Mouse (Mus musculus): ENCODE measurements at regions not wholly inside any gene's neighbourhood (a gene's known extent, or its start where the extent isn't known, plus 50 kb on each side); places are given as distances from the start of the nearest gene placed in this dataset.
A peak's percentile ranks its signal among the peaks of the same experiment; 100 is the strongest.

- no peak for ATAC-seq
- H3K27me3 ChIP-seq (ENCODE audit: control insufficient read depth, insufficient read depth, low read depth, low read length), result no peaks in the 10 kb centered on the region
- no peak overlapping the region for H3K4me3 ChIP-seq (ENCODE audit: low read depth, low read length)
- H3K27ac ChIP-seq (ENCODE audit: low read length), result peak overlapping the region; percentile 69
- H3K9me3 ChIP-seq (replicated peaks; ENCODE audit: control insufficient read depth, low read length, poor library complexity, severe bottlenecking), result no peaks in the 10 kb centered on the region
- no peak overlapping the region for H3K9ac ChIP-seq (ENCODE audit: low read depth, low read length)
- H3K4me1 ChIP-seq (ENCODE audit: control insufficient read depth, insufficient read depth, low read length), result peaks cover 35% of the 10 kb centered on the region
- H3K4me2 ChIP-seq (ENCODE audit: low read length), result no peak overlapping the region
- H3K36me3 ChIP-seq (ENCODE audit: control insufficient read depth, insufficient read depth, low read length), result no peaks in the 10 kb centered on the region
- 4% methylated on average over 9 of the region's 9 CpGs for WGBS
These were observed 98.5 kb downstream of the Tmco5 start for GRCm38 (mm10) chr2:116976951-116977503.

DNA sequence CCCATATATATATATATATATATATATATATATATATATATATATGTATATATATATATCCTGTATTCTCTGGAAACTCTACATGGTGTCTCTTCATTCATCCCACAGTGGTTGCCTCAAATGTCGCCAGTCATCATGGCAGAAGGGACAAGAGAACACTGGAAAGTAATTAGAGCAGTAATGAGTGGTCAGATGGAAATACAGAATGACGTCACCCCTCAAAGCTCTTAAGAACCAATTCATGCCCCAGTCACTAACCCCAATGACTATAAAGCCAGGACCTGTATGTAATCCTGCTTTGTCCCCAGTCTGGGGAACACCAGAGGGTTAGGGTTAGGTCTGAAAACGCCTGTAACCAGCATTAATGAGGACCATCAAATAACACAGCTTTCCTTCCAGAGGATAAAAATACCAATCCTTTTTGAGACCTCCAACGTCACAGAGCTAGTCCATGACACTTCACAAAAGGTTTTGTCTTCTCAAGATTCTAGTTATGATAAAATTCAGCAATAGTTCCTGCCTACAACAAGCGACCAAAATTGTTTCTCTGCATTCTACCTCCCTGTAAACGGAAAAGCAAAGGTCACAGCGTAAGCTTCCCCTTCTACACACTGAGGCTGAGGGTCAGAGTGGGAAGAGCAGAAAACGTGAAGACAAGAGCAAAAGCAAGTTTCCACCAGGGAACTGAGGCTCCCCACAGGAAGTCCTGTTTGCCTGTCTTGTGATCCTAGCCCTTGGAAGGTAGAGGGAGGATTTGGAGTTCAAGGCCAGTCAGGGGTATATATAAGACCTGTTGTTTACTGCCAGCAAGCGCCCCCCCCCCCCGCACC lies 99.5 kb downstream of the Tmco5 start:
- no peak overlapping the region for H3K27ac ChIP-seq (ENCODE audit: low read length)
- no peaks in the 10 kb centered on the region for H3K36me3 ChIP-seq (ENCODE audit: control insufficient read depth, insufficient read depth, low read length)
- H3K9ac ChIP-seq (ENCODE audit: low read depth, low read length), result no peak overlapping the region
- 47% methylated on average over 10 of the region's 10 CpGs for WGBS
- H3K27me3 ChIP-seq (ENCODE audit: control insufficient read depth, insufficient read depth, low read depth, low read length), result no peaks in the 10 kb centered on the region
- peaks cover 26% of the 10 kb centered on the region for H3K4me1 ChIP-seq (ENCODE audit: control insufficient read depth, insufficient read depth, low read length)
- H3K4me2 ChIP-seq (ENCODE audit: low read length), result no peak overlapping the region
- no peak overlapping the region for H3K4me3 ChIP-seq (ENCODE audit: low read depth, low read length)
- ATAC-seq, result no peak
- no peaks in the 10 kb centered on the region for H3K9me3 ChIP-seq (replicated peaks; ENCODE audit: control insufficient read depth, low read length, poor library complexity, severe bottlenecking)

- 52% methylated on average over 4 of the region's 4 CpGs for WGBS
- Histone ChIP-seq H3K4me3 (ENCODE audit: low read depth, low read length) (no peak overlapping the region), H3K9me3 (replicated peaks; ENCODE audit: control insufficient read depth, low read length, poor library complexity, severe bottlenecking) (no peaks in the 10 kb centered on the region), H3K36me3 (ENCODE audit: control insufficient read depth, insufficient read depth, low read length) (no peaks in the 10 kb centered on the region), H3K27ac (ENCODE audit: low read length) (no peak overlapping the region), H3K9ac (ENCODE audit: low read depth, low read length) (no peak overlapping the region), H3K4me1 (ENCODE audit: control insufficient read depth, insufficient read depth, low read length) (peaks cover 25% of the 10 kb centered on the region), H3K27me3 (ENCODE audit: control insufficient read depth, insufficient read depth, low read depth, low read length) (no peaks in the 10 kb centered on the region), H3K4me2 (ENCODE audit: low read length) (no peak overlapping the region)
- no peak for ATAC-seq
These were observed 100.3 kb downstream of the Tmco5 start for GRCm38 (mm10) chr2:116978809-116979208.

DNA sequence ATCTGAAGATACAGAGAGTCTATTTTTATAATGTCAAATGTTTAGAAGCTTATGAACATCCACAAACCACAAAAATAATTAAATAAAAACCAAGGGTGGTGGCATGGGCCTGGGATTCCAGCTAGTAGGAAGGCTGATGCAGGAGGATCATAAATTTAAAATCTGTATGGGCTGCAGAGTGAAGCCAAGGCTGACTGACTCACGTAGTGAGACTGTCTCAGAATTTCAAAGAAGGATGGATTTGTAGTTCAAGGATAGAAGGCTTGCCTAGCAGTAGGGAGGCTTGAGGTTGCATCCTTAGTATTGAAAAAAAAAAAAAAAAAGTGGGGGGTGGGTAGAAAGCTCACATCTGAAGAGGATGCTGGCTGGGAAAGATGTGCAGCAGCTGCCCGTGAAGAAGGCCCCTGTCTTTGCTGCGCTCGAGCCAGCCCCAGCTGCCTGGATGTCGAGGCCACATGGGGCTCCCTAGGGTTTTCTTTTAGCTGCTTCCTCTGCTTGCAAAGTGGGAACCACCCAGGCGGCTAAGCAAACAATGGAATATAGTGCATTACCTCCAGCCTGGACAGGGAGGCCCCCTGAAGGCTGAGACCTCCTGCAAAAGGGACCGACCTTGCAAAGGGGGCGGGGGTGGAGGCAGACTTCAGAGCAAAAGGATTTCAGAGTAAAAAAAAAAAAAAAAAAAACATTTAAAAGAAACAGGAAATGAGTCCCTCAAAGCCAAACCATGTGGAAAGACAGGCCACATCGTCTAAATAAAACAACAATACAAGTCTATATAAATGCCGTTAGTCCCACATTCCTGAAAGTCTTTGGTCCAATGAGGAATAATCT lies 101.3 kb downstream of the Tmco5 start:
- Histone ChIP-seq H3K9ac (ENCODE audit: low read depth, low read length) (0 out of 2 replicates have a peak overlapping the region, but pooled peaks have one; percentile 32), H3K4me2 (ENCODE audit: low read length) (no peak overlapping the region), H3K4me3 (ENCODE audit: low read depth, low read length) (no peak overlapping the region), H3K9me3 (replicated peaks; ENCODE audit: control insufficient read depth, low read length, poor library complexity, severe bottlenecking) (no peaks in the 10 kb centered on the region), H3K27me3 (ENCODE audit: control insufficient read depth, insufficient read depth, low read depth, low read length) (no peaks in the 10 kb centered on the region), H3K4me1 (ENCODE audit: control insufficient read depth, insufficient read depth, low read length) (peaks cover 20% of the 10 kb centered on the region), H3K36me3 (ENCODE audit: control insufficient read depth, insufficient read depth, low read length) (no peaks in the 10 kb centered on the region), H3K27ac (ENCODE audit: low read length) (0 out of 2 replicates have a peak overlapping the region, but pooled peaks have one; percentile 29)
- ATAC-seq, result no peak
- WGBS, result 5% methylated on average over 10 of the region's 10 CpGs

- ATAC-seq, result no peak
- H3K36me3 ChIP-seq (ENCODE audit: control insufficient read depth, insufficient read depth, low read length), result no peaks in the 10 kb centered on the region
- H3K9ac ChIP-seq (ENCODE audit: low read depth, low read length), result no peak overlapping the region
- H3K4me2 ChIP-seq (ENCODE audit: low read length), result no peak overlapping the region
- H3K27ac ChIP-seq (ENCODE audit: low read length), result no peak overlapping the region
- no peaks in the 10 kb centered on the region for H3K27me3 ChIP-seq (ENCODE audit: control insufficient read depth, insufficient read depth, low read depth, low read length)
- peaks cover 15% of the 10 kb centered on the region for H3K4me1 ChIP-seq (ENCODE audit: control insufficient read depth, insufficient read depth, low read length)
- H3K9me3 ChIP-seq (replicated peaks; ENCODE audit: control insufficient read depth, low read length, poor library complexity, severe bottlenecking), result no peaks in the 10 kb centered on the region
- no peak overlapping the region for H3K4me3 ChIP-seq (ENCODE audit: low read depth, low read length)
- WGBS, result 48% methylated on average over 5 of the region's 5 CpGs
These were observed 102.2 kb downstream of the Tmco5 start for GRCm38 (mm10) chr2:116980692-116981091.

DNA sequence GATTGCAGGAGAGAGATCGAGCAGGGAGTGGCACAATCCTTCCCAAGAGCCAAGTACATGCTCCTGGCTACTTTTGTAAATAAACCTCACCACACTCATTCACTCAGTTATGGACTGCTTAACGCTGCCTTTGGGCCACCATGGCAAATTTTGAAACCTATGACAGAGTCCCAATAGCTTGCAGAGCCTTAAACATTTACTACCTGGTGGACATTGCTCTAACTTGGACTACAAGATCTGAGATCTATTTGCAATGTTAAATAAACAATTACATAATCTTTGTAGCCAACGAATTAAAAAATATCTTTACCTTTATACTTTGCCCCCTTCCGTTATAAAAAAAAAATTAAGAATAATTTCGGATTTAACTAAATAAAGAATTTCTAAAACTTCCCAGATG lies 104.9 kb downstream of the Tmco5 start:
- Histone ChIP-seq H3K36me3 (ENCODE audit: control insufficient read depth, insufficient read depth, low read length) (no peaks in the 10 kb centered on the region), H3K4me3 (ENCODE audit: low read depth, low read length) (no peak overlapping the region), H3K9me3 (replicated peaks; ENCODE audit: control insufficient read depth, low read length, poor library complexity, severe bottlenecking) (no peaks in the 10 kb centered on the region), H3K4me2 (ENCODE audit: low read length) (no peak overlapping the region), H3K4me1 (ENCODE audit: control insufficient read depth, insufficient read depth, low read length) (peaks cover 7% of the 10 kb centered on the region; the same call in 1 of the 2 replicates), H3K27ac (ENCODE audit: low read length) (no peak overlapping the region), H3K27me3 (ENCODE audit: control insufficient read depth, insufficient read depth, low read depth, low read length) (no peaks in the 10 kb centered on the region), H3K9ac (ENCODE audit: low read depth, low read length) (no peak overlapping the region)
- 94% methylated on average over 5 of the region's 5 CpGs for whole genome bisulfite sequencing
- no peak for ATAC-seq

- WGBS, result 77% methylated on average over 10 of the region's 10 CpGs
These were observed 105.4 kb downstream of the Tmco5 start for GRCm38 (mm10) chr2:116983821-116984351.

GRCm38 (mm10) chr2:116984597-116984996 lies 106.1 kb downstream of the Tmco5 start:
- Histone ChIP-seq H3K27me3 (ENCODE audit: control insufficient read depth, insufficient read depth, low read depth, low read length) (no peaks in the 10 kb centered on the region), H3K27ac (ENCODE audit: low read length) (no peak overlapping the region), H3K4me1 (ENCODE audit: control insufficient read depth, insufficient read depth, low read length) (peaks cover 7% of the 10 kb centered on the region; the same call in 1 of the 2 replicates), H3K9ac (ENCODE audit: low read depth, low read length) (no peak overlapping the region), H3K36me3 (ENCODE audit: control insufficient read depth, insufficient read depth, low read length) (no peaks in the 10 kb centered on the region), H3K4me3 (ENCODE audit: low read depth, low read length) (no peak overlapping the region), H3K9me3 (replicated peaks; ENCODE audit: control insufficient read depth, low read length, poor library complexity, severe bottlenecking) (no peaks in the 10 kb centered on the region), H3K4me2 (ENCODE audit: low read length) (no peak overlapping the region)
- no peak for ATAC-seq
- 79% methylated on average over 3 of the region's 3 CpGs for WGBS

More at GRCm38 (mm10) chr2:116983821-116984351, 105.4 kb downstream of the Tmco5 start:
- Histone ChIP-seq H3K9ac (ENCODE audit: low read depth, low read length) (no peak overlapping the region), H3K9me3 (replicated peaks; ENCODE audit: control insufficient read depth, low read length, poor library complexity, severe bottlenecking) (no peaks in the 10 kb centered on the region), H3K4me2 (ENCODE audit: low read length) (no peak overlapping the region), H3K4me1 (ENCODE audit: control insufficient read depth, insufficient read depth, low read length) (peaks cover 7% of the 10 kb centered on the region; the same call in 1 of the 2 replicates), H3K27me3 (ENCODE audit: control insufficient read depth, insufficient read depth, low read depth, low read length) (no peaks in the 10 kb centered on the region), H3K36me3 (ENCODE audit: control insufficient read depth, insufficient read depth, low read length) (no peaks in the 10 kb centered on the region), H3K27ac (ENCODE audit: low read length) (no peak overlapping the region), H3K4me3 (ENCODE audit: low read depth, low read length) (no peak overlapping the region)
- no peak for ATAC-seq
